Mouse (Mus musculus) adrenal gland, adult 10 weeks (tissue): ENCODE measurements around the gene C030005K15Rik. TPM values are rescaled to one million over a fixed set of nuclear protein-coding genes. Genes with fewer than 3 reads are reported as not detected.

Experiments used
- polyA plus RNA-seq: library from polyadenylated mRNA; stranded (reverse); fragments of 350-450 nt; fragmentation: Illumina TruSeq; extraction: RNeasy Lipid Tissue Mini Kit (QIAGEN cat#74804); gene quantifications from one replicate; pipeline ENCODE4 v1.2.3, GENCODE M21; 2014; ENCODE audit warnings: low read depth, low replicate concordance

C030005K15Rik gene
- not detected for polyA plus RNA-seq

GRCm38 (mm10) chr10:97726655-97727054 is at the start of gene C030005K15Rik:
C030005K15Rik (minus strand) TSS chr10:97726755.

GRCm38 (mm10) chr10:97692913-97693312 is 33.6 kb downstream of the C030005K15Rik start, which contains the start of gene Ccer1:
Ccer1 (plus strand) TSS chr10:97693059.

Other genes with a start within 250 kb of the C030005K15Rik start
- gene Dcn, start 247.1 kb downstream of the C030005K15Rik start, polyA plus RNA-seq: 495 TPM
- 89.2 TPM for gene Lum, start 161.6 kb downstream of the C030005K15Rik start, polyA plus RNA-seq
- gene Kera, start 119.9 kb downstream of the C030005K15Rik start, polyA plus RNA-seq: not detected
- 0.47 TPM for gene Epyc, start 82.7 kb downstream of the C030005K15Rik start, polyA plus RNA-seq
- not detected for gene Ccer1, start 33.7 kb downstream of the C030005K15Rik start, polyA plus RNA-seq